Mouse (Mus musculus) T-cell, adult 2 months (primary cell): ENCODE measurements around the gene Bend7.

ENCODE experiments used
- DNase-seq: peaks from one replicate; pipeline ENCODE4 v3.0.0; 2022; ENCODE audit warnings: low spot score

Gene Bend7

GRCm38 (mm10) chr2:4782809-4783641 lies 65.4 kb downstream of the Bend7 start:
- no peak for DNase-seq

- DNase-seq, result no peak
Measured at GRCm38 (mm10) chr2:4784012-4784411, 66.4 kb downstream of the Bend7 start.

- no peak for DNase-seq
Measured at GRCm38 (mm10) chr2:4785016-4785415, 67.4 kb downstream of the Bend7 start.

- DNase-seq, result no peak
Measured at GRCm38 (mm10) chr2:4787223-4787622, 69.6 kb downstream of the Bend7 start.

GRCm38 (mm10) chr2:4791646-4792045 lies 74.0 kb downstream of the Bend7 start:
- no peak for DNase-seq

- DNase-seq, result no peak
Measured at GRCm38 (mm10) chr2:4792554-4792953, 74.9 kb downstream of the Bend7 start.

- no peak for DNase-seq
Measured at GRCm38 (mm10) chr2:4802395-4803176, 85.0 kb downstream of the Bend7 start.

- DNase-seq, result no peak
Measured at GRCm38 (mm10) chr2:4816308-4816707, 98.7 kb downstream of the Bend7 start.

GRCm38 (mm10) chr2:4817678-4818077 lies 100.0 kb downstream of the Bend7 start:
- no peak for DNase-seq

- DNase-seq, result no peak
Measured at GRCm38 (mm10) chr2:4820230-4820629, 102.6 kb downstream of the Bend7 start.

GRCm38 (mm10) chr2:4824067-4824466 lies 106.4 kb downstream of the Bend7 start:
- no peak for DNase-seq

GRCm38 (mm10) chr2:4828032-4828431 lies 110.4 kb downstream of the Bend7 start:
- DNase-seq, result no peak

- DNase-seq, result no peak
Measured at GRCm38 (mm10) chr2:4828446-4828997, 110.9 kb downstream of the Bend7 start.

GRCm38 (mm10) chr2:4829007-4829406 lies 111.4 kb downstream of the Bend7 start:
- no peak for DNase-seq

GRCm38 (mm10) chr2:4829489-4830065 lies 111.9 kb downstream of the Bend7 start:
- no peak for DNase-seq

GRCm38 (mm10) chr2:4831493-4831892 lies 113.9 kb downstream of the Bend7 start:
- no peak for DNase-seq

GRCm38 (mm10) chr2:4832166-4832565 lies 114.5 kb downstream of the Bend7 start:
- no peak for DNase-seq

- no peak for DNase-seq
Measured at GRCm38 (mm10) chr2:4849449-4849848, 131.8 kb downstream of the Bend7 start.
